Mouse (Mus musculus): ENCODE measurements around the gene Endod1.

DNA sequence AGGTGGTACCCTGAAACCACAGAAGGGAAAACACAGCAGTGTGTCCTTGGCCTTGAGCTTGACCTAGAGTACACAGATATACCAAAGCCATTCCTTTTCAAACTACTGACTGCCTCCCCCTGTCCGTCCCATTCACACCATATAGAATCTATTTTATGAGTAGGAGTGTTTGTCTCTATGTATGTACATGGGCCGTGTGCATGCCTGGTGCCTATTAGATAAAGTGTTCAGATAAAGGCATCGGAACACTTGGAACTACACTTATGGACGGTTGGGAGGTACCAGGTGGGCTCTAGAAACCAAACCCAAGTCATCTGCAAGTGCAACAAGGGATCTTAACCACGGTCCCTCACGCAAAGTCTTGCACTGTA, 16.1 kb upstream of the Endod1 start:
- TF ChIP-seq CTCF (IDR thresholded peaks at IDR 0.05; ENCODE audit: low read depth) (no peak), EP300 (optimal IDR thresholded peaks at IDR 0.05) (no peak)

All from stomach, postnatal 0 days (tissue).